Comparison of ENCODE assay signal across 11 mouse cellular contexts in the genomic region with DNA sequence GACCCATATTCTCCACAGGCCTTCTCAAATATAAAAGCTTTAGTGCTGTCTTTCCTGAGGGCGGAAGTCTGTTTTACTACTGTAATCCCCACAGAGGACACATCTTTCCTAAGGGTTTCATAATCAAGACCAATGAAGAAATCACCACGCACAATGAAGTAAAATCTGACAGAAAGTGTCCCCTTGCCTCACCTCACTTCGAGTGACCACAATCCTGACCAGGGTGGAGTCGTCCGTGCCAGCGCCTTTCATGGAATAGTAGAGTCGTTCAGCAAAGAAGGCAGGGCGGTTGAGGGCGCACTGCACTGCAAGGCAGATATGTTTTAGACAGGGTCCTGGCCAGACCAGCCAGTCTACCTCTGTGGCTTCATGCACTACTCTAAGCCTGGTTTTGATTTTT. TPM values are rescaled to one million over a fixed set of nuclear protein-coding genes. Genes with fewer than 3 reads are reported as not detected.
"Had no signal": no experiment of that assay in that cellular context is flagged by ENCODE, and none has a peak within 500 bp of the region (broad histone marks: within the 10 kb centered on the region; RNA-seq: fewer than 3 reads in every experiment).

No protein-coding gene starts in this region.

- DNase-seq: liver, embryonic 13.5 days; liver, postnatal 0 days; lung, embryonic 14.5 days; lung, postnatal 10 days; right cerebral cortex, postnatal 14 days; thymus, postnatal 14 days; thymus, postnatal 36 days had no signal

- ATAC-seq: liver, postnatal 0 days; midbrain, embryonic 13.5 days; midbrain, embryonic 15.5 days had no signal

RNA-seq across cellular contexts. Expression of a gene that starts 6.4 kb away (rescaled TPM):
- total RNA-seq: monocyte, adult 5-6 weeks; neutrophil, adult 5-6 weeks had no signal

RNA-seq across cellular contexts. Expression of a gene that starts 38.3 kb away (rescaled TPM):
- total RNA-seq: monocyte, adult 5-6 weeks had no signal
